Mouse (Mus musculus): ENCODE data around the gene Exosc5. TPM values are rescaled to one million over a fixed set of nuclear protein-coding genes. Genes with fewer than 3 reads are reported as not detected.

Exosc5 gene
- polyA plus RNA-seq, 1 experiment from 2014 or later: 87.5 TPM

- Histone ChIP-seq H3K27ac (no peak overlapping the region), H3K9ac (no peak overlapping the region), H3K4me2 (no peak overlapping the region), H3K27me3 (no peaks in the 10 kb centered on the region), H3K4me1 (peaks cover 37% of the 10 kb centered on the region), H3K36me3 (peaks cover 56% of the 10 kb centered on the region), H3K9me3 (replicated peaks) (no peaks in the 10 kb centered on the region), H3K4me3 (replicated peaks) (no peak overlapping the region)
- WGBS: 96% methylated on average over 22 of the region's 22 CpGs
- ATAC-seq (replicated peaks; ENCODE audit: low FRiP score): no peak
Observed at GRCm38 (mm10) chr7:25715731-25716271, 56.8 kb downstream of the Exosc5 start.

- H3K36me3 ChIP-seq: peaks cover 67% of the 10 kb centered on the region
Observed at GRCm38 (mm10) chr7:25717478-25717877, 58.5 kb downstream of the Exosc5 start.

GRCm38 (mm10) chr7:25718788-25719417 is 59.9 kb downstream of the Exosc5 start, which contains the start of gene Ccdc97:
Gene Ccdc97 (minus strand): TSS chr7:25719088.
- H3K27me3 ChIP-seq: no peaks in the 10 kb centered on the region
- WGBS: 5% methylated on average over 32 of the region's 32 CpGs
- H3K4me1 ChIP-seq: peaks cover 25% of the 10 kb centered on the region
- peak within 1 kb of the TSS; percentile 86 for H3K4me3 ChIP-seq (replicated peaks)
- H3K9me3 ChIP-seq (replicated peaks): no peaks in the 10 kb centered on the region
- peak; percentile 88 for ATAC-seq (replicated peaks; ENCODE audit: low FRiP score)
- H3K36me3 ChIP-seq: peaks cover 67% of the 10 kb centered on the region
- peak within 1 kb of the TSS; percentile 83 for H3K4me2 ChIP-seq
- H3K9ac ChIP-seq: peak within 1 kb of the TSS; percentile 68
- peak within 1 kb of the TSS; percentile 92 for H3K27ac ChIP-seq

More at GRCm38 (mm10) chr7:25717478-25717877, 58.5 kb downstream of the Exosc5 start:
- Histone ChIP-seq H3K4me3 (replicated peaks) (peak overlapping the region; percentile 86), H3K4me1 (peaks cover 25% of the 10 kb centered on the region), H3K27me3 (no peaks in the 10 kb centered on the region), H3K4me2 (peak overlapping the region; percentile 83), H3K27ac (no peak overlapping the region), H3K9me3 (replicated peaks) (no peaks in the 10 kb centered on the region), H3K9ac (peak overlapping the region; percentile 68; the same call in 1 of the 2 replicates)
- ATAC-seq (replicated peaks; ENCODE audit: low FRiP score): no peak
- 96% methylated on average over 3 of the region's 3 CpGs for WGBS

GRCm38 (mm10) chr7:25719761-25720610 is 61.0 kb downstream of the Exosc5 start:
- Histone ChIP-seq H3K27ac (peak overlapping the region; percentile 92; the same call in 1 of the 2 replicates), H3K9ac (no peak overlapping the region), H3K4me2 (peak overlapping the region; percentile 83), H3K9me3 (replicated peaks) (no peaks in the 10 kb centered on the region), H3K27me3 (no peaks in the 10 kb centered on the region), H3K4me1 (peaks cover 25% of the 10 kb centered on the region), H3K4me3 (replicated peaks) (no peak overlapping the region), H3K36me3 (peaks cover 67% of the 10 kb centered on the region)
- ATAC-seq (replicated peaks; ENCODE audit: low FRiP score): no peak
- 60% methylated on average over 10 of the region's 10 CpGs for WGBS

- no peak overlapping the region for H3K9ac ChIP-seq
- no peak overlapping the region for H3K4me2 ChIP-seq
- H3K9me3 ChIP-seq (replicated peaks): no peaks in the 10 kb centered on the region
- no peak for ATAC-seq (replicated peaks; ENCODE audit: low FRiP score)
- H3K27ac ChIP-seq: no peak overlapping the region
- no peaks in the 10 kb centered on the region for H3K27me3 ChIP-seq
- 92% methylated on average over 5 of the region's 5 CpGs for WGBS
- no peak overlapping the region for H3K4me3 ChIP-seq (replicated peaks)
- H3K4me1 ChIP-seq: peaks cover 25% of the 10 kb centered on the region
- peaks cover 67% of the 10 kb centered on the region for H3K36me3 ChIP-seq
Observed at GRCm38 (mm10) chr7:25720760-25721159, 61.8 kb downstream of the Exosc5 start.

Other genes with a start within 250 kb of the Exosc5 start
- 0.45 and 0.84 TPM in 2 replicates for gene Cxcl17, start 246.3 kb upstream of the Exosc5 start, polyA plus RNA-seq (2015; fragmentation: Nextera tagmentation; extraction: Ambion mirVana)
- 3.9 and 11.4 TPM in 2 replicates for gene Ceacam1, start 181.6 kb upstream of the Exosc5 start, polyA plus RNA-seq (2015; fragmentation: Nextera tagmentation; extraction: Ambion mirVana)
- gene Ceacam2, start 119.3 kb upstream of the Exosc5 start, polyA plus RNA-seq (2015; fragmentation: Nextera tagmentation; extraction: Ambion mirVana): 0.09 TPM in 2 replicates
- 3.1 and 3.5 TPM in 2 replicates for gene Erich4, start 43.3 kb upstream of the Exosc5 start, polyA plus RNA-seq (2015; fragmentation: Nextera tagmentation; extraction: Ambion mirVana)
- gene Dmac2, start 39.8 kb upstream of the Exosc5 start, polyA plus RNA-seq (2015; fragmentation: Nextera tagmentation; extraction: Ambion mirVana): 50.0 and 56.1 TPM in 2 replicates
- gene B3gnt8, start 32.5 kb upstream of the Exosc5 start, polyA plus RNA-seq (2015; fragmentation: Nextera tagmentation; extraction: Ambion mirVana): 10.4 and 13.6 TPM in 2 replicates
- gene Bckdha, start 183 bp upstream of the Exosc5 start, polyA plus RNA-seq (2015; fragmentation: Nextera tagmentation; extraction: Ambion mirVana): 65.2 and 70.1 TPM in 2 replicates
- 2.4 and 2.8 TPM in 2 replicates for gene Tmem91, start 16.0 kb downstream of the Exosc5 start, polyA plus RNA-seq (2015; fragmentation: Nextera tagmentation; extraction: Ambion mirVana)
- 28.4 and 32.3 TPM in 2 replicates for gene B9d2, start 21.6 kb downstream of the Exosc5 start, polyA plus RNA-seq (2015; fragmentation: Nextera tagmentation; extraction: Ambion mirVana)
- gene Tgfb1, start 27.8 kb downstream of the Exosc5 start, polyA plus RNA-seq (2015; fragmentation: Nextera tagmentation; extraction: Ambion mirVana): 3.0 and 3.1 TPM in 2 replicates
- gene Ccdc97, start 59.9 kb downstream of the Exosc5 start, polyA plus RNA-seq (2015; fragmentation: Nextera tagmentation; extraction: Ambion mirVana): 22.2 and 26.2 TPM in 2 replicates
- 61.3 and 65.0 TPM in 2 replicates for gene Hnrnpul1, start 95.6 kb downstream of the Exosc5 start, polyA plus RNA-seq (2015; fragmentation: Nextera tagmentation; extraction: Ambion mirVana)
- gene Axl, start 129.5 kb downstream of the Exosc5 start, polyA plus RNA-seq (2015; fragmentation: Nextera tagmentation; extraction: Ambion mirVana): 81.9 and 91.5 TPM in 2 replicates
- gene Cyp2s1, start 157.7 kb downstream of the Exosc5 start, polyA plus RNA-seq (2015; fragmentation: Nextera tagmentation; extraction: Ambion mirVana): 17.2 and 18.1 TPM in 2 replicates
- not detected in 2 replicates for gene Cyp2b10, start 238.5 kb downstream of the Exosc5 start, polyA plus RNA-seq (2015; fragmentation: Nextera tagmentation; extraction: Ambion mirVana)

Data from kidney, embryonic 15.5 days (tissue).